Mouse (Mus musculus): ENCODE results near the gene Rnf113a2. TPM values are rescaled to one million over a fixed set of nuclear protein-coding genes. Genes with fewer than 3 reads are reported as not detected.

Gene Rnf113a2
- total RNA-seq, 1 experiment, result 20.8 TPM

DNA sequence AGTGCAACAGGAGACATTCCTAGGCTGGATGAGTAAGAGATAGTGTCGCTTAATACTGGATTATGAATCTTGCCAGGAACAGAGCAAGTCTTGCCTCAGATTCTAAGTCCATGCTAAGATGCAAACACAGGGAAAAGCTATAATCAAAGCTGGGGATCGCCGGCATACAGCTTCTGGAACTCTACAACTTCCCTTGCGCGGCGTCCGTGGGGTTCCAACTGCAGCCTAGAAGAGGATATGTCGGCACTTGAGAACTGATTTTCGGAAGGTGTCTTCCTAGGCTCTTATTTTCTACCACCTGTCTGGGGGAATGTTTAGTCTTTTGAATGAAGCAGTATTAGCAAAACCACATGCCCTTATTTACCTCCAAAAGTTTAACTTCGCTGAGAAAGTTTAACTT lies 32.9 kb downstream of the Rnf113a2 start:
- peak overlapping the region in 1 of 2 experiments; percentile 96; a peak in 2 of 4 replicates for H3K4me3 ChIP-seq (ENCODE audit: insufficient read depth in 1 of 2, low read depth in 1 of 2, low read length in 2 of 2, poor library complexity in 1 of 2, severe bottlenecking in 1 of 2)
- H3K4me1 ChIP-seq (ENCODE audit: control insufficient read depth in 2 of 2, insufficient read depth in 2 of 2, low read length in 2 of 2, poor library complexity in 1 of 2), result 0 out of 4 replicates have a peak, but pooled peaks cover 0 to 2% of the 10 kb centered on the region in 2 experiments
- in situ Hi-C loops (cut with MboI; ENCODE audit: low sequenced_read_pairs in 2 of 2, unreplicated experiment in 2 of 2), result no loop called here
- no peak overlapping the region for H3K27ac ChIP-seq (ENCODE audit: insufficient read depth, low read depth, low read length, poor library complexity, severe bottlenecking)
- no peak overlapping the region for H3K9ac ChIP-seq (ENCODE audit: insufficient read depth, low read depth, low read length, poor library complexity, severe bottlenecking)
- H3K9me3 ChIP-seq (ENCODE audit: control insufficient read depth, insufficient read depth, low read depth, low read length), result no peaks in the 10 kb centered on the region
- TF ChIP-seq ZC3H11A (IDR thresholded peaks at IDR 0.05; ENCODE audit: borderline replicate concordance, low read depth, low read length) (no peak), MAFK (IDR thresholded peaks at IDR 0.05; ENCODE audit: insufficient read depth, low read depth, low read length) (no peak)
- H3K36me3 ChIP-seq (ENCODE audit: control insufficient read depth, insufficient read depth, low read length, poor library complexity, severe bottlenecking), result no peaks in the 10 kb centered on the region
- no peak for DNase-seq (ENCODE audit: low read depth, low spot score)

DNA sequence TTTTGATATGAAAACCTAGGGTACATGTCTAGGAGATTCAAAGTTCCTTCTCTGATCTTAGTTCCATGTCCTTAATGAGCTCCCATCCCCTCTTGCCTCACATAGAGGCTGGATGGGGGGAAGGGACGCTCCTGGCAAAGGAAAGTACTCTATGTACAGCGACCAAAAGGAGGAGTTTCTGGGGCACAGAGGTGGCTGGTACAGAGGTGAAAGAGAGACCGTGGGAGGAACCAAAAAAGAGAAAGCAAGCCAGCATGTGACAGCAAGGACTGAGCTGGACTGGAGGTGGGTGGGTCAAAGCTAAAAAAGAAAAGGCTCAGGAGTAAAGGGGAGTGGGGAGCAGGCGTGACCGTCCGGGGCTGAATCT lies 33.3 kb downstream of the Rnf113a2 start:
- no peak for TF ChIP-seq HCFC1 (IDR thresholded peaks at IDR 0.05; ENCODE audit: borderline replicate concordance, insufficient read depth, low read length)
- TF ChIP-seq CHD2 (IDR thresholded peaks at IDR 0.05; ENCODE audit: low read depth, low read length), result no peak
- TF ChIP-seq ZC3H11A (IDR thresholded peaks at IDR 0.05; ENCODE audit: borderline replicate concordance, low read depth, low read length), result no peak
- TF ChIP-seq MAFK (IDR thresholded peaks at IDR 0.05; ENCODE audit: insufficient read depth, low read depth, low read length), result no peak
- in situ Hi-C loops (cut with MboI; ENCODE audit: low sequenced_read_pairs in 2 of 2, unreplicated experiment in 2 of 2), result no loop called here

DNA sequence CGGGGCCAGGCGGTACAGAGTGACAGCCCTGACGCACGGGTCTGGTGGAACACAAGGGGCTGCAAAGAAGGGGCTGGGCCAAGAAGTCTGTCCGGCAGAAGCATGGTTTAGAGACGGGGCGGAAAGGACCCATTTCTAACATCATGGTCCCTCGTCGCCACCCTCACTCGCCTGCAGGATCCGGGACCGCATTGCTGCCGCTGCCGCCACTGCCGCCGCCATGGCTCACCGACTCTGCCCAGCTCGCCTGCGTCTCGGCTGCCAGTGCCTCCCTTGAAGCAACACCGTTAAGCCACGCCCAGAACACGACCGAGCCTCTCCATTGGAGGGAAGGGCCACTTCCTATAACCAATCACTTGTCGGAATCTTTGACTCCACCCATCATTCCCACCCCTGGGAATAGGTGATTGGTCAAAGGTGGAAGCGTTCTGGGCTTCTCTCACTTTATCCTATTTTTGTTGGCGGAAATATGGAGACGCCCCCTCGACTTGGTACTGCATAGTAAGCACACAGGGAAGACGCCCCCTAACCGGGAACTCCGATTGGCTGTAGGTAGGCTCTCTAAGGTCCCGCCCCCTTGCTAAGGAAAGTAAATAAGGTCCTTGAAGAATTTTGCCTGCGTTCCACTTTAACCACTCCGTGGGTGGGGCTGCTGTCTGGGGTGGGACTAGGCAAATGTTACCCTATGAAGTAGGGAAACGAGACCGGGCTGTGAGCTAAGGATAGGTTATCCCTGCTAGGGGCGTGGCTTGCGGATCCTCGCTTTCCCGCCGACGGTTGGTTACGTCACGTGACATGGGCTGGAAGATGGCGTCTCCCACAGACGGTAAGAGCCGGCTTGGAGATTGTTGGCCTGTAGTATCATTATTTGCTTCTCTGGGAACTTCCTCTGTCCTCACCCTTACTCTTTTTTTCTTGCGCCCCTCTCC lies 34.0 kb downstream of the Rnf113a2 start, which contains the start of the genes Aldh6a1 and Lin52:
Aldh6a1 (minus strand) TSS at position 287 of the 929 bp plus-strand sequence.
Lin52 (plus strand) TSS at position 705 of the 929 bp plus-strand sequence.
- Histone ChIP-seq H3K36me3 (ENCODE audit: control insufficient read depth, insufficient read depth, low read length, poor library complexity, severe bottlenecking) (no peaks in the 10 kb centered on the region), H3K9ac (ENCODE audit: insufficient read depth, low read depth, low read length, poor library complexity, severe bottlenecking) (peak within 1 kb of the TSS; percentile 81), H3K27ac (ENCODE audit: insufficient read depth, low read depth, low read length, poor library complexity, severe bottlenecking) (peak within 1 kb of the TSS; percentile 11; the same call in 1 of the 2 replicates), H3K4me3 (ENCODE audit: insufficient read depth in 1 of 2, low read depth in 1 of 2, low read length in 2 of 2, poor library complexity in 1 of 2, severe bottlenecking in 1 of 2) (peak within 1 kb of the TSS; percentile 84 to 96), H3K4me1 (ENCODE audit: control insufficient read depth in 2 of 2, insufficient read depth in 2 of 2, low read length in 2 of 2, poor library complexity in 1 of 2) (0 out of 4 replicates have a peak, but pooled peaks cover 0 to 2% of the 10 kb centered on the region in 2 experiments), H3K9me3 (ENCODE audit: control insufficient read depth, insufficient read depth, low read depth, low read length) (no peaks in the 10 kb centered on the region)
- TF ChIP-seq HCFC1 (IDR thresholded peaks at IDR 0.05; ENCODE audit: borderline replicate concordance, insufficient read depth, low read length) (peak; percentile 65; the same call in 1 of the 2 replicates), ZNF384 (IDR thresholded peaks at IDR 0.05; ENCODE audit: low read depth, low read length) (no peak), MAFK (IDR thresholded peaks at IDR 0.05; ENCODE audit: insufficient read depth, low read depth, low read length) (peak; percentile 69), ZC3H11A (IDR thresholded peaks at IDR 0.05; ENCODE audit: borderline replicate concordance, low read depth, low read length) (no peak), CHD2 (IDR thresholded peaks at IDR 0.05; ENCODE audit: low read depth, low read length) (peak; percentile 85)
- peak; percentile 99 for DNase-seq (ENCODE audit: low read depth, low spot score)
- in situ Hi-C loops (cut with MboI; ENCODE audit: low sequenced_read_pairs in 2 of 2, unreplicated experiment in 2 of 2), result no loop called here

More for the DNA sequence above, 33.3 kb downstream of the Rnf113a2 start:
- H3K9ac ChIP-seq (ENCODE audit: insufficient read depth, low read depth, low read length, poor library complexity, severe bottlenecking), result peak overlapping the region; percentile 68
- no peaks in the 10 kb centered on the region for H3K9me3 ChIP-seq (ENCODE audit: control insufficient read depth, insufficient read depth, low read depth, low read length)
- H3K4me1 ChIP-seq (ENCODE audit: control insufficient read depth in 2 of 2, insufficient read depth in 2 of 2, low read length in 2 of 2, poor library complexity in 1 of 2), result 0 out of 4 replicates have a peak, but pooled peaks cover 0 to 2% of the 10 kb centered on the region in 2 experiments
- H3K4me3 ChIP-seq (ENCODE audit: insufficient read depth in 1 of 2, low read depth in 1 of 2, low read length in 2 of 2, poor library complexity in 1 of 2, severe bottlenecking in 1 of 2), result peak overlapping the region; percentile 84 to 96
- no peaks in the 10 kb centered on the region for H3K36me3 ChIP-seq (ENCODE audit: control insufficient read depth, insufficient read depth, low read length, poor library complexity, severe bottlenecking)
- no peak overlapping the region for H3K27ac ChIP-seq (ENCODE audit: insufficient read depth, low read depth, low read length, poor library complexity, severe bottlenecking)
- DNase-seq (ENCODE audit: low read depth, low spot score), result peak; percentile 19

DNA sequence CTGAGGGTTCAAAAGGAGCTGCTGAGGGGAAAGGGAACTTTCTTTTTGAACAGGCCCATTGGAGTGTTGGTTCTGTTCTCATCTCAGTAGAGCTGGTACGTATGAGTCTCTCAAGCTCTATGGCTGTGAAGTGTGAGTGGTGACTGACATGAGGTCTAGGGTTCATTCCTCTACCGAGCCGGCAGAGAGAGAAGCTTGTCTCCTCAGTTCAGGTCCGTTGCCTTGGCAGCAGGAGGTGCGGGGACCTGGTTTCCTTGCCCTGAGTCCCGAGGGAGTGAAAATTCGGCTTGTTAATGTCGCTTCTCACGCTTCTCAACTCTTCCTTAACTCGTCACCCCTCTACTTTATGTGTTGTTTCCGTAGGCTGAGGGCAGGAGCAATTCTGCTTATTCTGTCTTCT lies 34.8 kb downstream of the Rnf113a2 start:
- 0 out of 4 replicates have a peak, but pooled peaks cover 0 to 2% of the 10 kb centered on the region in 2 experiments for H3K4me1 ChIP-seq (ENCODE audit: control insufficient read depth in 2 of 2, insufficient read depth in 2 of 2, low read length in 2 of 2, poor library complexity in 1 of 2)
- H3K4me3 ChIP-seq (ENCODE audit: insufficient read depth in 1 of 2, low read depth in 1 of 2, low read length in 2 of 2, poor library complexity in 1 of 2, severe bottlenecking in 1 of 2), result peak overlapping the region; percentile 74 to 94
- H3K27ac ChIP-seq (ENCODE audit: insufficient read depth, low read depth, low read length, poor library complexity, severe bottlenecking), result peak overlapping the region; percentile 9; the same call in 1 of the 2 replicates
- peaks cover 1% of the 10 kb centered on the region; the same call in 1 of the 2 replicates for H3K36me3 ChIP-seq (ENCODE audit: control insufficient read depth, insufficient read depth, low read length, poor library complexity, severe bottlenecking)
- H3K9me3 ChIP-seq (ENCODE audit: control insufficient read depth, insufficient read depth, low read depth, low read length), result no peaks in the 10 kb centered on the region
- TF ChIP-seq ZC3H11A (IDR thresholded peaks at IDR 0.05; ENCODE audit: borderline replicate concordance, low read depth, low read length) (no peak), ZNF384 (IDR thresholded peaks at IDR 0.05; ENCODE audit: low read depth, low read length) (no peak), MAFK (IDR thresholded peaks at IDR 0.05; ENCODE audit: insufficient read depth, low read depth, low read length) (no peak), HCFC1 (IDR thresholded peaks at IDR 0.05; ENCODE audit: borderline replicate concordance, insufficient read depth, low read length) (no peak), CHD2 (IDR thresholded peaks at IDR 0.05; ENCODE audit: low read depth, low read length) (no peak)
- DNase-seq (ENCODE audit: low read depth, low spot score), result no peak
- in situ Hi-C loops (cut with MboI; ENCODE audit: low sequenced_read_pairs in 2 of 2, unreplicated experiment in 2 of 2), result no loop called here
- H3K9ac ChIP-seq (ENCODE audit: insufficient read depth, low read depth, low read length, poor library complexity, severe bottlenecking), result peak overlapping the region; percentile 81

All from ES-E14 (cell line).